Mouse (Mus musculus) neural tube, embryonic 10.5 days (tissue): Measurements from ENCODE around the gene Prdm16.

ENCODE experiments used
- DNase-seq: peaks from one replicate; pipeline ENCODE4 v3.0.0-alpha.2; 2017; ENCODE audit warnings: low spot score; ENCODE audit errors: extremely low spot score

Prdm16 gene

DNA sequence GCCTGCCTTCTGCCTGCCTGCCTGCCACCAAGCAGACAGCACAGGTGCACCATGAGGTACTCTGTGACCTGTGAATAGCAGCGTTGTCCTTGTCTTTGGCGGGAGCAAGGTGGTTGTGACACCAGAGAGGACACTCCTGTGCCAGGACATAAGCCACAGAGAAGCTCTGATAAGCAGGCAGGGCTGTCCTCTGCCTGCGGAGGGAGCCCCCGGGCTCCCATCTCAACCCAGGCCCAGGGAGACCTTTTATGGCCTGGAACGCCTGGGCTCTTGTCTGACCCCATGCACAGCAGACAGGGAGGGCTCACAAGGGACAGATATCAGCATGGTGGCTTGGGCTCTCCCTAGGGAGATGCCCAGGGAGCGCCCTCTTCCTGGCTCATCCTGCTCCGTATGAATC is 118.7 kb downstream of the Prdm16 start:
- DNase-seq = no peak

DNA sequence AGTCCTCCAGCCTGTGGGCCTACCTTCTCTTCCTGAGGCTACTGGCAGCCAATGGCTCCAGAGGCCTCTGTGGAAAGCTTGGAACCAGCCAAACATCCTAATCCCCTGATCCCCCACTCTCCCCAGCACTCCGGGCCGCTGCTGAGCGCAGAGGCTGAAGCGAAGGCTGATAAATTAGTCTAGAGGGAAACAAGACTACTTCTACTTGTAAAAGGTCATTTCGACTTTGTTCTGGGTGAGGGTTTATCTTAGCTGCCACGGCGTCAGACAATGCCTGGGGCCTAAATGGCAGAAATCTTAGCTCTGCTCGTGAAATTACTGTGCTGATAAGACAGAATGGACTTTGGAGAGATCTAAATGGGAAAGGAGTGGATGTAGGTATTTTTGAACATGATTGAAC is 120.2 kb downstream of the Prdm16 start:
- no peak for DNase-seq

DNA sequence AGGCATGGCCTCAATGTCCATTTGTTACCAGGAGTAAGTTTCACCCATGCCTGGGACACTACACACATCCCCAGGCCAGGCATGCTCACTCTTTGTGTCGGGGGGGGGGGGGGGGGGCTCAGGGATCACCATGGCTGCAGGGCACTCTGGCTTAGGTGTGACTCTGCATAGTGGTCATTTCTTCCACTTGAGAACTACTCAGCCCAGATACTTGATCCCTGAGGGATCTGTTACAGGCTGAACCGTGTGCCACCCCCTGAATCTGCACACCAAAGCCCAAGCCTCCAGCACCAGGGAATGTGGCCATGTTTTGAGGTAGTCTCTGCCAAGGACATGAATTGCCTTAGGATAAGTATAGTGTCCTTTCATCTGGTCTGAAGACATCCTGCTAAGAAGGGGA is 123.0 kb downstream of the Prdm16 start:
- DNase-seq = no peak

DNA sequence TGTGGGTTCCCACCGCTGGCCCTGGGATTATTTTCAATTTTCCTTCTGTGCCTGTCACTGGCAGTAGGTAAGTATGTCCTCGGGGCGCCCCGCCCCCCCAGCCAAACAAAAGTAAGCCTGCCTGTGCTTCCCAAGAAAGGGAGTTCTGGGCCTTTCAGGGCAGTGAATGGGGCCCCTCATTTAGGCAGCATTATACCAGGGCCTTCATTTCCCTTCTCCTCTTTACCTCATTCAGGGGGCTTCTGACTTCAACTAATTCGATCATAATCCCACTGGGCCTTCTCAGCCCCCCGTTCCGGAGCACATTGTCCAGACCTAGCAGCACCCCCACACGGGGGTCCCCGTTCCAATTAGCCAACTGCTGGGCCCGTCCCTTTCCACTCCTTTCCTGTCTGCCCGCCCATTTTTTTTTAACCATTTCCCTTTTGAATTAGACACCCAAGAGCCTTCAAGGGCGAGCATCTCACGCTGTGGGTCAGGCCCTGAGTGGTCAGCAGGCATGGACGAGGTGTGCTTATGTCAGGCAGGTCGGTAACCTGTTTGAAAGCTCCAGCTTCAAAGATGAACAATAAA is 124.1 kb downstream of the Prdm16 start:
- no peak for DNase-seq

DNA sequence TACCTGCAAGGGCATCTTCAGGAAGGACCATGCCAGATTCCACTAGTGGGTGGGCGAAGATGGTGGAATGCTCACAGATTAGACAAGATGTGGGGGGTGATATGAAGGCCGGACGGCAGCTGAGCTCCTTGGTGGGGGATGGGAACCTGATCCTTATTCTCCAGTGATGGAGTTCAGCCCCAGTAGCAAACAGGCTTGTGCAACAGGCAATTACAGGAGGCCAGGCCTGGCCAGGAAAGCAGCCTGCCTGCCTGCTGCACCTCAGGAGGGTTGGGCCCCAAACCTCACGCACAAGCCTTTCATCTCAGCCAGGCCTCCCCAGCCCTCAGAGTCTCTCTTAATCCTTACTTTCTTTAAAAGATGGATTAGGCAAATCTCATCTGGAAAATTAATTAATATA is 124.9 kb downstream of the Prdm16 start:
- DNase-seq = no peak

DNA sequence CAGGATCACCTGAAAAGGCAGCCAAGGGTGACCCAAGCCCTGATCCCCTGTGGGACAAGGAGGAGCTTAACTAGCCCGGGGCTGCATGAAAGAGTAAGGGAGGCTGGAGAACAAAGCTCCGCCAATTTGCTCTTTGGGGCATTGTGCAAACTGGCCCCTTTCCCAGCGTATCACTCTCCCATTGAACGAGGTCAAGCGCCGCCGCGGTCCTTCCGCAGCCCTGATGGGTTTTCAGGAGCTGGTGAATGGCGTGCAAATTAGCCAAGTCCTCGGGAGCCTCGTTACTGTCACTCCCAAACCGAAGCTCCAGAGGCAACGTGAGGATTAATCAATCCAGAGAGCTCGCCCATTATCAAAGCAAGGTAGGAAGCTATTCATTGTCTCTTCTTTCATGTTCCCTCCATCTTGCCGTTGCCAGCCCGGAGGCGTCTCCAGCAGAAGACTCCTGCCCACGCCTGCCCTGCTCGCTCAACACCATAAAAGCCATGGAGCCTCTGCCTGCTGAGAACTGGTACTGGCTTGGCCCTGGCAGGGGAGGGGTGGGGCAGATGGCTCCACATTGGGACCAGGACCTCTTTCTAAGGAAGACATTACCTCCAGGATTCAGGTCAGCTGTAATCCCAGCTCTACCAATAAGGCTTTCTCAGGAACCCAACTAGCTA is 129.8 kb downstream of the Prdm16 start:
- peak; percentile 47 for DNase-seq

DNA sequence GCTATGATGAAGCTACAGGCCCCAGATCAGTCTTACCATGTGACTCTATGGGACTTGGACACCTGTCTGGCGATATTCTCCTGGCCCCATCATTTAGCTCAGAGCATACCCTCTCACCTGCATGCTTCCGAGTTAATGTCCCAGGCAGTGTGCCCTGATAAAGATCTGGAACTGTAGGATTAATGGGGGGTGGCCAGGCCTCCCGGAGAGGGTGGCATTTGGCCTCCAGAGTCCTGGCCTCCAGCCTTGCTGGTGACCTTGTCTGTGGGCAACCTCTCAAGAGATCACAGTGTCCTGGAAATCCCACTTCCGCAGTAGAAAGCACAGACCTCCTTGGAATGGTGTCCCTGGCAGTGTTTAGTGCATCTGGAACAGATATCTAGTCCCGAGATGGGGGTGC is 131.4 kb downstream of the Prdm16 start:
- DNase-seq = no peak

DNA sequence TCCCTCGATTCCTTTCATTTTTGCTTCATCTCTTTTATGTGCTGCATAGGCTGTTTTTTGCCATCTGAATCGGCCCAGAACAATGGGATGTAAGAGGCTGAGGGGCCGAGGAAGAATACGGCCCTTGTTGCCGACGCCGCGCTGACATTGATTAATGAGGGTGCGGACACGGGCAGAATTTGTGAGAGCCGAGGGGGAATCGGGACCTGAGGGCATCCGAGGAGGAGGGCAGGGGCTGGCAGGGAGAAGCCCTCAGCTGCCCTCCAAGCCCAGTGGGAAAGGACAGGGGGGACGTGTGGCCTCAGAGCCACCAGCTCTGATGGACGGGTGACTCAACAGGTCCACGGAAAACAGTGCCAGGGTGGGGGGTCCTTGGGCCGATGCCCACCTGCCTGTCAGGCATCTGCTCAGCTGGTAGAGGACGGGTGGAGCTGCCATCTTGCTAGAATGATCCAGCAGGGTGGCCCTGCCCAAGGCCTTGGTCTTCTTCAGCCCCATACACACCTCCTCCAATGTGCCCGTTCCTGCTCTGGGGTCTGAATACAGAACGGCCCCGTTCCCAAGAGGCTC is 133.3 kb downstream of the Prdm16 start:
- peak; percentile 61 for DNase-seq

DNA sequence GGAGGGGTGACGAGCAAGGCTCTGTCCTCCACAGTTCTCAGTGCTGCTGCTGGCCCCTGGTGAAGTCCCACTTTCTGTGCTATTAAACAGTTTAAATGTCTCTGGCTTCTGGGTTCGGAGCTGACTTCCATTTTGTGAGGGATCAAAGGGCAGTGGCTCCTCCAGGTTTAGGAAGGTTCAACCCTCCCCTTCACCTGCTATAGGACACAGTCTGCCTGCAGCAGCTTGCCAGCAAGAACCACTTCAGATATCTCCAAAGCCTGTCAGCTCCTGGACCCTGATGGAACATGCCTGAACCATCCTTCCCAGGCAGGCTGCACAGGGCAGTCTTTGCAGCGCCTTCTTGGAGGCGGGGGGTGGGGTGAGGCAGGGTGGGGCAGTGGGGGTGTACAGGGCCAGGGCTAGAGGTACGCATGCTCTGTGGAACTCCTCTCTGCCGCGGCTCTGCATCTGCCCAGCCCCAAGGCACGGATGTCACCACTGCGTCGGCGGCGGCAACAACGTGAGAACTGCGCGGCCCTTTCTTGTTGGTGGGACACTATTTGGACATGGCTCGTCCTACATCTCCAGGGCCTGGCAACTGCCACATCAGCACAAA is 134.2 kb downstream of the Prdm16 start:
- DNase-seq = no peak

DNA sequence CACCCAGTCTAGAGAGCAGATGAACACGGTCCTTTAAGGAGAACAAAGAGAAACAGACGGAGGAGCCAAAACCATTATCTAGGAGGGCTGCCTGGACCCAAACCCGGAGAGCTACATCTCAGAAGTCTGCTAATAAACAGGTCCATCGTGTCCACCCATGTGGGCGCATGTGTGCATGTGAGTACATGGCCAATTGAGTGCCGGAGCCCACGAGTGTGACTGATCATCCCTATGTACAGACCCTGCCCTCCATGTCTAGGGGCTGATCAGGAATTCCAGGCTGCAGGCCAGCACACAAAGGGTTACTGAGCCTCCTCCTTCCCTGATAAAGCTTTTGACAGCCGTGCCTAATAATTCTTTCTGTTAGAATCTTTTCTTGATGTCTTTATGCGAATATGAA is 136.0 kb downstream of the Prdm16 start:
- DNase-seq = no peak

DNA sequence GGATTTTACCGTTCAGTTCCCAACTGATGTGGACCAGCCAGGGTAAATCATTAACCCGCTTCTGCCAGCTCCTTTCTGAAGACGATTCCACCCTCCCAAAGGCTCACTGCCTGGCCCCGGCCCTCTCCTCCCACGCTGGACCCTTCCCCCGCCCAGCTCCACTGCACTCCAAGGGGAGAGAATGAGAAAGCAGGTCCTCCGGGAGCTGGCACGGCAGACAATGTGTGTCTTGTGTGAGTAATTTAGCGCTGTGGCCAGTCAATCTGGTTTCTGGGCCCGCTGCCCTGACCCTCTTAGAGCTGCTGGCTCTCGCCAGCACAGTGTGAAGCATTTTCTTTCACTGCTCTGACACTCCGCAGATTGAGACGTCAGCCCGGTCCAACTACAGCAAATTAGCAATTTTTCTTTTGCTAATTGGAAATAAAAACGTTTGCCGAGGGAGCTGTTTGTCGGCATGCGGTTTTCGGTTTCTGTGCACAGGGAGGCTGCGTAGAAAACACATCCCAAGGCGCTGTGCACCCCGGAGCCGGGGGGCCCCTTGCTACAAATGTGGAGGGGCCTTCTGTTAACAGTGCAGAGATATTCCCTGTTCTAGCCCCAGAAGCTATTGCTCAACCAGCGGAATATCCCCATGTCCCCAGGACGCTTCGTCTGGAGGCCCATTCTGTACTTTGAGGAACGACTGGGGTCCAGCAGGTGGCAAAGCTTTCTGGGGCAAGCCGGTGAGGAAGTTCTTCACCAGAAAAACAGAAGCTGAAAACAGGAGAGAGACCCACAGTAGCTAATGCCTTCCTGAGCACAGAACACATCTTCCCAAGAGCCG is 136.8 kb downstream of the Prdm16 start:
- peak; percentile 70 for DNase-seq

DNA sequence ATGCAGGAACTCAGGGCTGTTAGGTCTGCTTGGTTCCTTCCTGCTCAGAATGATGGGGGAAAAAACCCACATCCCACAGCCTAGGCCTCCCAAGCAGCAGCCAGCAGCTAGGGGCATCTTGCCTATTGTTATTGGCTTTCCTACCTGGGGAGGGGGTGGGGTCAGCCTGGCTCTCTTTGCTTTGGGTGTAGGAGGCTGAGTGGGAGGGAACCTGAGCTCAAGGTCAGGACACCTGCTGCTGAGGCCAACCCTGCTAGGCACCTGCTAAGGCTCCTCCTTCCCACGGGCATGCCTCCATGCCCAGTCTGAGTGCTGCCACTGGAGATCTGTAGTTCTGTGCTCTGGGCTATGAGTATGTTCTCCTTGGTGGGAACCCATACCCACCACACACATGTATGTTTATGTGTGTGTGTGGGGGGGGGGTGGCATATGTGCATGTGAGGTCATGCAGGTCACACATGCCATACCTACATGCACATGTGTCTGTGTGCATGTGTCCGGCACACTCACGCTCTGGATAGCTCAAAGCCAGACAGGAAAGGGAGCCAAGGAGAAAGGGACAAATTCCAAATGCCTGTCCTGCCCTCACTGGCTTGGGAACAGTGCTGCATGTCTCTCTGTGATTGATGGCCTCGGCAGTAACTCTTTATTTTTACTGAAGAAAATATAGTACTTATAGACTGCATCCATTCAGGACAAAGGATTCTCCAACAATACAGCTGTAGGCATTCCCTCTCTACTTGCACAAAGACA is 139.1 kb downstream of the Prdm16 start:
- no peak for DNase-seq

DNA sequence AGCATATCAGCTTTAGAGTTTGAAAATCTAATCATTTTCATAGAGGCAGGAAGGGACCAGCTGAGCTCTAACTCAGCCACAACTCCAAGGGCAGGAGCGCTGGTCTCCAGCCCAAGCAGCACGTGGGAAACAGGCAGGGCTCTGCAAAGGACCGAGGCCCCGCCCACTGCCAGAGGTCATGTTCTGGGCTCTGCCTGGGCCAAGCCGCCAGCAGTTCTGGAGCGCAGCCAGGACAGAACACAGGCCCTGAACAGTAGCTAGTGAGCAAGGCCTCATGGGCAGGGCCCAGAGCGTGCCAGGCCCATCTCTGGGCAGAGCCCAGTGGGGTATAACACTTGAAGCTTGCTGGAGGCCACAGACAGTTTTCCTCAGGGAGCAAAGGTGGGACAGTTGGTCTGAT is 139.7 kb downstream of the Prdm16 start:
- peak; percentile 66 for DNase-seq

DNA sequence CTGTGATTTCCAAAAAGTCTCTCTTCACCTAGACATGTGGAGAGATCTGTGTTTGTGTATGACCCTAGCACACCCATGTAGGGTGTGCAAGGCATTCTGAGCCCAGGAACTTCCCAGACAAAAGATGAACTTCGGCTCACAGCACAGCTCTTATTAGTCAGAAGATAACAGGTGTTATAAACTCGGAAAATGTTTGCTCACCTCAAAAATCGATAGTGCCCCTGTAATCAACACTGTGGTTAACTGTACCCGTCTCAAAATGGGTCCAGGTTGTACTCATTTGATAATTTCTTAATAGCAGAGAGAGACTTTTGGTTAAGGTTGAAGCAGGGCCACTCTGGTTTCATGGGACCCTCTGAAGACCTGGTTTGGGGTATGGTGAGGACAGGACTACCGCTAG is 140.2 kb downstream of the Prdm16 start:
- DNase-seq = no peak

DNA sequence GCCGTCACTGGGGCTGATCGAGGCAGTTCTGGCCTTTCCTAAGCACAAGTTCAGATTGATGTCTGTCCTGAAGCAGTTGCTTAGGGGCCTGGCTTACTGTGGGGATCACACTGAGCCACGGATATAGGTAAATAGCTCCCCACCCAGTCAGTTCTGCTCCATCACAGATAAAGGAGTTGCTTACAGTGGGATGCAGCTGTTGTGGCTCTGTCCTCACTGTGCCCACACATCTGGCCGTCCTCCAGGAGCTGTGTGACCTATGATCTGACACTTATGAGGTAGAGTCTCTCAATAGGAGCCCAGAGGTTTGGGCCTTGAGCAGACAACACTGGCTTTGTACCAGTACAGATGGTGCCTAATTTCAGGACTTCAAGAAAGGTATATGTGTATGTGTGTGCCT is 142.7 kb downstream of the Prdm16 start:
- DNase-seq = no peak

DNA sequence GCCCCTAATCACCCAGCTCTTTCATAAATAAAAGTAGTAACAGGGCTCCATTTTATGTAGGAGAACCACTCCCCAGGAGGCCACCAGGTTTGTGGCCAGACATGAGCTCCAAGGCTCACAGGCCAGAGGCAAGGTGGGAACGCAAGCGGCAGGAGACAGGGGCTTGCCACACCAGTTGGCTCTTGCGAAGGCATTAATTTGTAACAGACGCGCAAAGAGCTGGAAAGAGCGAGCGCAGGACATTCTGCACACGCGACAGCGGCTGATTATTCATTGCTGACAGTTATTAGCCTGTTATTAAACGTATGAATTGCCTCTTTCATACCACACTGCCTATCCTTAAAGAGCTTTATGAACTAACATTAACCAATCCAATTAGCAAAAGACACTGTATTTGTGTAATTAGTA is 144.0 kb downstream of the Prdm16 start:
- DNase-seq = no peak

DNA sequence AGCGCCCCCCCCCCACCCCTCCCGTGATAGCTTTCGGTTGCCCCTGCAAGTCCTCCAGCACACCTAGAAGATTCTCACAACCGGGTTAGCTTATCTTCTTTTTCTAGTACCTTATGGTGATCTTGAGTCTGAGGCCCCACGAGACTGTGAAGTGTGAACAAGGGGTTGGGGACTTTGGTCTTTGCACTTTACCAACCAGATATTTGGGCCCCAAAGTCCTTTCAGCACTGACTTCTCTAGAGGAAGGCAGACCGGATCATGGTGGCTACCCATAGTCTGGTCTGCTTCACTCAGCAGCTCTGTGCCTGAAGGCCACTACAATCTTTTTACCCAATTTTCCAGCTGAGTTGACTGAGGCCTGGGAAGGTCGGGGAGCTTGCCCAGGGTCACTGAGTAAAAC is 144.4 kb downstream of the Prdm16 start:
- DNase-seq = no peak

DNA sequence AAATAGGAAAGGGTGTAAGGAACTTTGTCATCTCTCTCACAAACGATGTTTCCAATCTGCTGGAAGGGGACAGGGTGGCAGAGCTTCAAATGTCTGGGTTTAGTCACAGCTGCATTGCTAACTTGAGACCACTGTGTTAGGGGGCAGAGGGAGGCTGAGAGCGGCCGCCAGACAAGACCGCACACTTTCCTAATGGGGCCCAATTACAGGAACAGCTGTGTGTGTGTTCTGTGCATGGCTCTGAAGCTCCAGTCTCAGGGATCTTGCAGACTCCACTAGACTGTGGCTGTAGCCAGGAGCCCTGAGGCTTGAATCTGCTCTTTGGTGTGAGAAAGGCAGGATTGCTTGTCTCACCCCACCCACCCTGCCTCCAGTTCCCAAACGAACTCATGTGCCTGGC is 148.6 kb downstream of the Prdm16 start:
- DNase-seq = no peak

DNA sequence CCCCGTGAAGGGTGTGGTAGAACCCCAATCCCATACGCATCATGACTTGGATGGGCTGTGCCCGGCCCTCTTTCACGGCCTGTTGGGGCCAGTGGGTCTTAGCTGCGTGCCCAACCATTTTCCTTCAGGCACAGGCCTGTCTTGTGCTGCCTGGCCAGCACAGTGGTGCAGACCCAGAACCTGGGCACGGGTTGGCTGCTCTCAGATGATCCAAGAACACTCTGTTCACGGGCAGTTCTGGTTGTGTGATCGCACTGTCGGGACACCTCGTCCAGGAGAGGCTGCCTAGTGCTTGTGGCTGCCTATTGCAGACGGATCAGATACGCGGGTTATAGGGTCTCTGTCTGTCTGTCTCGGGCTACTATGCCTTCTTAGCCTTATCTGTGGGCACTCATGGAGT is 154.0 kb downstream of the Prdm16 start:
- DNase-seq = no peak

DNA sequence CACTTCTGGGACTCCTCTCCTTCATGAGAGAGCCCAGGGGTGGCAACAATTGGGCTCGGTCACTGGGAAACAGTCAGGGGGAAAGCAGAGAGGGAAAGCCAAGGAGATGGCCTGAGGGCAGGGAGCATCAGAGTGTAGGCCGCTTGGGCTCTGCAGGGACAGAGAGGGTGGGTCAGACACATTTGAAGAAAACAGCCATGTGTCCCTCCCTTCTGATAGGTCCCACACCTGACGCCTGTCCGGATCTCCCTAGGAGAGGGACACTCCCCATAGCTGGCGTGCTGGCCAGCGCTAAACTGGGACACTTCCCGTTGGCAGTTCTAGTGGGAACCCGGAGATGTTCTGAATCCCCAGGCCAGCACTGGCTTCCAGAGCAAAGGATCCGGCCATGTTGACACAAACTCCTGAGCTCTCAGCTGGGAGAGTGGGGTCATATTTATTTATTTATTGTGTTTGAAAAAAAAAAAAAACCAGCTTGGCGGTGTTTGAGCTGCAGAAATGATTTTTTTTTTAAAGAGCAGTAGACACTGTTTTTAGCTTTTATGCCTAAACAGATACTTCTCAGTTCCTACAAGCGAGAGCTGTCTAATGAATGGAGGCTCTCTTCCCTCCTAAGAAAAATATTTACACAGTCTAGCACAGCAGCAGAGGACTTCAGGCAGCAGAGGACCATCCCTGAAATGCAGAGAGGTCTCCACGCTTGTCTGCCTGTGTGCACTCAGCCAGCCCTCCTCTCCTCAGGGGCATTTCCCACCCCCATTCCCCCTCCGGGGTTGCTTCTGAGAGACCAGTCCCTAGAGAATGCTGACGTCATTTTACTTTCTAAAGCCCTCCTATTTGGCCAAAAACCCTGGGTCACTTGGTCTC is 154.7 kb downstream of the Prdm16 start:
- DNase-seq = no peak
